Mouse (Mus musculus) liver, embryonic 14.5 days (tissue): ENCODE measurements around the gene Ap5z1.

Source experiments
- CTCF ChIP-seq: IDR thresholded peaks from 2 replicates; pipeline ENCODE4 v1.5.1; 2016; ENCODE audit warnings: antibody characterized with exemption, low read depth, control low read depth
- EP300 ChIP-seq: IDR thresholded peaks from 2 replicates; pipeline ENCODE4 v1.6.1; 2016; ENCODE audit warnings: antibody characterized with exemption, low read depth

DNA sequence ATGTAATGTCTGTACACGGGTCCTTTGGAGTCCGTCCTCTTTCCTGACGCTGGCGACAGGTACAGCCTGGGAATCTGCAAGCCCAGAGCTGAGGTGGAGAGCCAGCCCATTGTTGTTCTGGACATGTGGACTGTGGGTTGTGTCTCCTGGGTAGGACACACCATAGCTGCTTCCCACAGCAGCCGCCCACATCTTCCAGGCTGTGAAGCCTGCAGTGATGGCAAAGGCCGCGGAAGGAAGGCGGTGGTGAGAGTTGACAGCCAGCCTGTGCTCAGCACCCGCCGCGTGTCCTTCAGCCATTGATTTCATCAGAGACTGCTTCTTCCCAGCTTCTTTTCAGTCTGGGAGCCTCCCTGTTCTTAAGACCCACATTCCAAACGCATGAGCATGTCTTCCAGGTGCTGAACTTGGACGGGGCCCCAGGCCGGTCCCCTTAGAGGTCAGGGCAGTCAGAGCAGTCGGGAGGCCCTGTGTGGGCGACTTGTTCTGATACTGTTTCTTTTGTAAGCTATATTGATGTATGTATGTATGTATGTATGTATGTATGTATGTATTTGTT, 25.3 kb upstream of the Ap5z1 start:
- TF ChIP-seq CTCF (no peak), EP300 (no peak)
